Mouse (Mus musculus): ENCODE measurements around the gene Nbeal1.

GRCm38 (mm10) chr1:60169626-60170025 is 10.8 kb upstream of the Nbeal1 start:
- TF ChIP-seq CTCF (IDR thresholded peaks at IDR 0.05; ENCODE audit: low read depth) (no peak), EP300 (IDR thresholded peaks at IDR 0.05; ENCODE audit: low read depth) (no peak)

All from heart, postnatal 0 days (tissue).